Mouse (Mus musculus) brain, embryonic 18.5 days (tissue): Measurements from ENCODE around the gene Ctf1.

ENCODE experiments used
- DNase-seq: peaks from one replicate; pipeline ENCODE4 v3.0.0-alpha.2; 2012; ENCODE audit warnings: low read depth, low spot score

Gene Ctf1

DNA sequence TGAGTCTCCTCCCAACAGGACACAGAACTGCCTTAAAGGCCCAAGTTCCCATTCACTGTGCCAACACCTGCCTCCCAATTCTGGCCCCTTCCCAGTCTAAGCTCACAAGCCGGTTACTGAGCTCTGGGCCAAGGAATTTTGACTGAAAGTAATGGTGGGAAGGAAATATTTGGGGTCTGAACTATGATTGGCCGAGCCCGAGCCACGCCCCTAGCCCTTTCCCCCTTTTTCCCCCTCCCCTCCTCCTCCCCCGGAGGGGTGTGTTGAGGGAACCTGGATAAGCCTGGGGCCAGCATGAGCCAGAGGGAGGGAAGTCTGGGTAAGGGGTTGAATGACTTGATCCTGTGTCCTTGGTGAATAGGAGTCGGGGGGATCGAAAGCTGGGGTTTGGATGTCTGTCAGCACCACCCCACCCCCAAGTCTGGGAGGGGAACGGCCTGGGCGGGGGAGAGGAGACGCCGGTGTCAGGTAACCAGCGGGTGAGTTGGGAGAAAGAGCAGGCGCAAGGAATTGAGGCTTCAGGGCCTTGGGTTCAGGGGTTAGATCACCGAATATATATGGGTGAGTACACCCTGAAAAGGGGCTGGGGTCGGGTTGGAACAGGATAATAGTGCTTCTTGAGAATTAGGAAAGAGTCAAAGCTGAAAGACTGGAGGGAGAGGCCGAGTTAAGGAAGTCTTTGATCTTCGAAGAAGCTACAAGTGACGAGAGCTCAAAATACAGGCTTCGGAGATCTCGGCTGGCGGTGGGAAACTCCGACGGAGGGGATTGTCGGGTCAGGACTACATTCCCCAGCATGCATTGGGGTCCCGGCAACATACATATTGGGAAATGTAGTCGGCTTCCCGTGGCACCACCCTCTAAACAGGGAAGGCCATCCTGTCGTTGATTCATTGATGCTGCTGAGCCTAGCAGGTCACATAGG lies at the start of gene Ctf1:
Gene Ctf1 (plus strand): TSS at position 276 of the 925 bp plus-strand sequence.
- peak; percentile 67 for DNase-seq

DNA sequence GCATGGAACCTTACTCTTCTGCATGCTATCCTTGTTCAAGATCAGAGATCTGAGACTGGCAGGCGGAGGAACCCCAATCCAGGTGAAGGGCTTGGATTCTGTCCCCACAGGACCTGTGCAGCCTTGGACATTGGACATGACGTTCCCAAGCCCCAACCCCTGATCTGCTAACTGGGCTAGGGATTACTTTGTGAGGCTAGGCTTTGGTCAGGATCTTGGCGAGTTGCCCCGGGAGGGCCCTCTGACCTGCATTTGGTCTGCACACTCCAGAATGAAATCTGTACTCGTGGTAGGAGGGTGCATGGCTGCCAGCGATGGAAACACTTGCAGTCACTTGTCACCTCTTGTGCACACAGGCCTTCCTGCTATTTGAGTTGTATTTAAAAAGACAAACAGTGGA lies 49.6 kb upstream of the Ctf1 start:
- no peak for DNase-seq

DNA sequence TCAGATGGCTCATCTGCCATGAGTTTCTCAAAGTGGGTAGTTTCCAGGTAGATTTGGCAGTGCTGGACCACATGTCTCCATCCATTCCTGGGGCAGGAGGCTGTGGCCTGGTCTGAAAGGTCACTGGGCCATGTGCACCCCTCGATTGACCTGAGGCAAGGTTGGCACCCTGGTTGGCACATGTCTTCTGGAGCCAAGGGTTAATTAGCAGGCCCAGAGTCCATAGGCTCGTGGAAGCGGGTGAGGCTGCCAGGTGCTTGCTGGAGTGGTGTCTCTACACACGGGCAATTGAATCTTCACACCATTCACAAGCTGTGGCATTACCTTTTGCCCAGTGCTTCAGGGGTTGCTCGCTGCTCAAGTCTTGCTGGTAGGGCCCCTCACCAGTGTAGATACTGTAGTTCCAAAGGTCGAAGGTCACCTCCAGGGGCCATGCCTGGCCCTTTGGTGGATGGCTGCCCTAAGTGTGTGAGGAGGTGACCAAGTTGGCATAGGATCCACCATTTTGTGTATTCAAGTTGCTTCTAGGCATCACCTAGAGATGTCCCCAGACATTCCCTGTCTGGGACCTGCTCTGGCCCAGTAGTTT lies 46.4 kb upstream of the Ctf1 start:
- no peak for DNase-seq

DNA sequence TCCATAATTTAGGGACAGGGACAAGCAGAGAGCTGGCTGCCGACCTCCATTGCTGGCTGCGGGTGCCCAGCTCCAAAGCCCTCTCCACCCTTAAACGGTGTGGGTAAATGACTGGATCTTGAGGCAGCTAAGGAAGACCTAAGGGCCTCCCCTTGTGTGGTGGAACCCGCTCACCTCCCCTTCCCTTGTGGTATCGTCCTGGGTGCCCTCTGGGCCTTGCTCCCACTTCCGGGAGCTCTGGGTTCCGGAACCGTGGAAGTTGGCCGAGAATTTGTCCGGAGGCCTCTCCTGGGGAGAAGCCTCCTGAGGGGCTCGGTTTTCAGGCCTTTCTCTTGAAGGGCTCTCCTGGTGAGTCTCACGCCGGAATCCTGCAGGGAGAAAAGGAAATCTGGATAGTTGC lies 45.9 kb upstream of the Ctf1 start:
- DNase-seq = no peak

DNA sequence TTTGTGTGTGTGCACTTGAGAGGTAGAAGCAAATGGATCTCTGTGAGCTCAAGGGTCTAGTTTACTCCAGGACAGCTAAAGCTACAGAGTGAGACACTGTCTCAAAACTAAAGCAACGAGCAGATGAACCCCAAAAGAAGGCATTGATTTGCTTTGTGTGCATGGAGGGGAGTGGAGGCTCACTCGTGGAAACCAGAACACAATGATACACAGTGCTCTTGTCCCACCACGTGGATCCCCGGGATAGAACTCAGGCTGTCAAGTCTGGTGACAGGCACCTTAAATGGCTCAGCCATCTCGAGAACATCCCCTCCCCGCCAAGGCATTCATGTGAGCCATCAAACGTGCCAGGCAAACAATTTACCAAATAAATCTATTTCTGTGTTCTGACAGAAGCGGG lies 45.4 kb upstream of the Ctf1 start:
- DNase-seq = no peak

DNA sequence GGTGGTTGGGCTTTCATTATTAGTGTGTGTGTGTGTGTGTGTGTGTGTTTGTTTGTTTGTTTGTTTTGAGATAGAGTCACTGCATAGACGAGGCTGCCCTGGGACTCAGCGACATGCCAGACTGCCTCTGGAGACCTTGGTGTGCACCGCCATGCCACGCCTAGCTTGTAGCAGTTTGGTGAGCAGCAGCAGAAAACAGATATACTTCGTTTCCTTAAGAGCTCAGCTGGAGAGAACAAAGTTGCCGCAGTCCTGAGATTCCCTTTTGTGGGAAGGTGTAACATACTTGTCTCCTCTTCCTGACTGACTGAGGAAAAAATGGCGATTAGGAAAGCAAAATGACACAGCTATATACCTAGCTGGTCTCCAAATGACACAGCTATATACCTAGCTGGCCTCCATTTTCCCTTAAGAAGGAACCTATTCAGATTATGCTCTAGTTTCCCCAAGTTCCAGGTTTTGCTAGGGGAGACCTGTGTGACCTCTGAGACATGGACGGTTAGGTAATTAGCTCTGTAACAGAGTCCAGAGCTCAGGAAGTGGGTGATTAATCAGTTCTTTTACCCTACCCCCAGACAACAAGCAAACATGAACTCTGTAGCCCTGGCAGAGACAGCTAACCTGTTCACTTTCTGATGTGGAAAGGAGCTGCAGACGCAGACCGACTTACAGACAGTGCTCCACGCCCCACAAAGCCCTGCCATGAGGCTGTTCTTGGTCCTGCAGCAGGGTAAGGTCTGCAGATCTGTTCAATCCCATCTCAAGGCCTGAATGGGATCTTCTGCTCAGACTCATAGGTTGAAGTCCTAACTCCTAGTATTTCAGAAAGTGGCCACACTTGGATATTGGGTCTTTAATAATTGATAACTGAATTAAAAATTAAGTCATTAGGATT lies 40.4 kb upstream of the Ctf1 start:
- no peak for DNase-seq

DNA sequence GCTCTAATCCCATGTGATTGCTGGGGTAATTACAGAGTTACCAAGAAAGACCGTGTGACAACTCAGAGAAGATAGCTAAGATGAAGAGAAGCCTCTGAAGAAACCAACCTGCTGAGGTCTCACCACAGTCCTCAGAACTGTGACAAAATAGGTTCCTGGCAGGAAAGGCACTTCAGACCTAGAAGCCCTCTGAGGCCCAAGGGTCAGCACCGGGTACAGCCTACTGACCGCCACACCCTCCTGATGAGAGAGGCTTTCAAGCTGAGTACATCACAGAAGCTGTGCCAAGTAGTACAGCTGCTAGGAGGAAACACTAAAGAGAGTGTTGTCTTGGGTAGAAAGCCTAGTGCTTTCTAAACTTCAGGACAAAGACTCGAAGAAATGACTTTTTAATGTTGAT lies 39.8 kb upstream of the Ctf1 start:
- DNase-seq = no peak

DNA sequence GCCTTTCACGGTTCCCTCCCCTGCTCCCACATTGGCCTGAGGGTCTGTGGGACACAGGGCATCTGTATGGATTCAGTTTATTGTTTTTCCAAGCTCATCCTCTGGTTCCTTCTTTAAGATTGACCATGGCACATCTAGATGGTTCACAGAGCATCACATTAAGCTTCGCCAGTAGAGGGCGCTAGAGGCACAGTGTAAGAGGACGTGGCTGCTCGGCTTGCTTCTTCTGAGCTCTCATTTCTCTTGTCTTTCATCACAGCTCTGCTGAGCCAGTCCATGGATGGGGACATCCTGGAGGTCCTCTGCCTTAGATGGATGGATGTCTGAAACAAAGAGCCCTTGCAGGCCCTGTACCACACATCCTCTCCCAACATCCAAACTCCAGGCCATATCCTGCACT lies 37.6 kb upstream of the Ctf1 start:
- DNase-seq = peak; percentile 47

DNA sequence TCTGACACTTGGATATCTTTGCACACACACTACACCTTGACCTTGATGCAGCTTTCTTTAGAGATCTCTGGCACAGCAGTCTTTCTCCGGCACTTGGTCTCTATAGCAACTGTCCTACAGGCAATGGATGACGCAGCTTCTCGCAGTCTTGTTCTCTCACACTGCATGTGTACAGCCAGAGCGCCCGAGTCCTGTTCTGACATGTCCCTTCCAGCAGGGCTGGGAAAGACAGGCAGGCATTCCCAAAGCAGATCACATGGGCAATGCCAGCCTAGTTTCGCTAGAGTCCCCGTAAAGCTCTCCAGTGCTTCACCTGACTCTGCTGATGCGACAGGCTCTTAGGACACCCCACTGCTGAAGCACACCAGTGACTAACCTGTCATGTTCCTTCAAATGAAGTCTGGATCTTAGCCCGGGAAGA lies 37.1 kb upstream of the Ctf1 start:
- DNase-seq = no peak

DNA sequence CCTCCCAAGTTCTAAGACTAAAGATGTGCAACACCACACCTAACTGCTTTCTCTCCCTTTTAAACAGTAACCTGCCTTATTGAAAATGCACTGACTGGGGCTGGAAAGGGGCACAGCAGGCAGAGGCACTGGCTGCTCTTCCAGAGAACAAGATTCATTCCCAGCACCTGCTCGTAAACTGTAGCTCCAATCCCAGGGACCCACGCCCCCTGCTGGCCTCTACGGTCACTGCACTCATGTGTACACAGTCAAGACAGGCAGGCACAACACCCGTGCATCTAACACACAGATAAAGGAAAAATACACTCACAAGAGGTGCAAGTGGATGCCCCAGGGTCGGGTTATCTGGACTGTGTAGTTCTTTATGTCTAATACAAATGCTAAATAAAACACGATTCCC lies 35.5 kb upstream of the Ctf1 start:
- no peak for DNase-seq

DNA sequence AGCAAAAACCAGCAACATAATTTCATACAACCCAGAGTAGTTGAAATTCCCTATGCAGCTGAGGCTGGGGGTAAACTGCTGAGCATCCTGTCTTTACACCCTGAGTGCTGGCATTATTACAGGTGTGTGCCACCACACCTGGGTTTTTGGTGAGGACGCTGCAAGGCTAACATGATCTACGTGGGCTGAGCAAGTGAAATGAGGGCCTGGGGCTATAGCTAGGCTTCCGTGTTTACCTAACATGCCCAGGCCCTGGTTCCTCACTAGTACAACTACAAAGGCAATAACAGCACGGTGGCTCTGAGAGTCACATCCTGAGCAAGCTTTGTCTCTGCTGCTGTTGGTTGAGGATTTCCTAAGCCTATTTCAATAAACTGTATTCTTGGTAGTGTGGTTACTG lies 34.9 kb upstream of the Ctf1 start:
- DNase-seq = no peak

DNA sequence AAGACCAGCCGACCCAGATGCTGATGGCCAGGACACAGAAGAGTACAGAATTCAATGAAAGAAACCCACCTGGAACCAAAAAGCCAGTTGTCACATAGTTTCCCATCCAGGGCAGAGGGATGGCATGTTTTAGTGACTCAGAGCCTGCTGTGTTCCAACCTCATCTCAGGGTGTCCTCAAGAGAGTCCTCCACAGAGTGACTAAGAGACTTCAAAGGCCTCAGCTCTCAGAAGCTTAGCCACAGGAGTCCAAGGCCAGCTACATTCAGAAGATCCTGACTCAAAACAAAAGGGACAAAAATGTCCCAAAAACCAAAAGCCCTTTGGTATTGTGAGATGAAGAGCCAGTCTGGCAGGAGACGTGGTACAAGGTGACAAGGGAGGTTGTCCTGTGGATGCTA lies 33.7 kb upstream of the Ctf1 start:
- DNase-seq = no peak

DNA sequence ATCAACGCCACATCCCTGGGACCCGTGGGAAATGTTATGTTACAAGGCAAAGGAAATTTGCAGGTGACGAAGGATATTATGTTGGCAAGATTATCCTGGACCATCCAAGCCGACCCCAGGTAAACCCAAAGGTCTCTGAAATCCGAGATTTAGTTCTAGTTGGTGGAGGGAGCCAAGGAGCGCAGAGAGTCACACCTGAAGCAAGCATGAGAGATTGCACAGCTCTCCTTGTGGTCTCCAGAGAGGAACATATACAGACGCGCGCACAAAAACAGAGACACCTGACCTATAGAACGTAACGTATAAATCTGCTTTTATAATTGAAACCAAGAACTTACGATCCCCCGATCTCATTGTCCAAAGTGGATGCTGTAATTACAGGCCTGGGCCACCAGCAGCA lies 32.0 kb upstream of the Ctf1 start:
- DNase-seq = no peak

DNA sequence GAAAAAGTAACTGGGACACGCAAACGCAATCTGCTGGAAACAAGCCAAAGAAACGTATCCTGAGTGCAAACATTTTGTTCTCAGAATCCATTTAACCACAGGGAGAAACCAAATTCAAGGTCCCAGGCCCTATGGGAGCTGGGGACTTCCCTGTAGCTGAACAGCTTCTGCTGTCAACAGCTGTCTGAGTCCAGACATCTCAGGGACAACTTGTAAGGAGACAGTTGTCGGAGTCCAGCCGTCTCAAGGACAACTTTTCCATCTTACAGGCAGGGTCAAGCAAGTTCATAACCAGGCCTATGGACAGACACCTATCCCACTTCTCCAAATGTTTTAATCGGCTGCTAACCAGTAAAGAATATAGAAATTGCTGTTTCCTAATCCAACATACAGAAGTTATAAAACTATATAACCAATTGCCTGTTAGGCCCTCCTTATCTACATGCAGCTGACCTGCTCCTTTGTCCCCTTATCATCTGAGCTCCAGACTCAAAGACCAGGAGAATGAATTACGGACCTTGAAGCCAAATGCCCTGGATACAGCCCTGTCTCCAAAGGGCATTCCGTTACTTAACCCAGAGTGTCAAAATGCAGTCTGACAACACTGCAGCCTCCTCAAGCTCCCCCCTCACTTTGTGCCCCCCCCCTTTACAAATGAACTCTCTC lies 30.5 kb upstream of the Ctf1 start:
- no peak for DNase-seq

DNA sequence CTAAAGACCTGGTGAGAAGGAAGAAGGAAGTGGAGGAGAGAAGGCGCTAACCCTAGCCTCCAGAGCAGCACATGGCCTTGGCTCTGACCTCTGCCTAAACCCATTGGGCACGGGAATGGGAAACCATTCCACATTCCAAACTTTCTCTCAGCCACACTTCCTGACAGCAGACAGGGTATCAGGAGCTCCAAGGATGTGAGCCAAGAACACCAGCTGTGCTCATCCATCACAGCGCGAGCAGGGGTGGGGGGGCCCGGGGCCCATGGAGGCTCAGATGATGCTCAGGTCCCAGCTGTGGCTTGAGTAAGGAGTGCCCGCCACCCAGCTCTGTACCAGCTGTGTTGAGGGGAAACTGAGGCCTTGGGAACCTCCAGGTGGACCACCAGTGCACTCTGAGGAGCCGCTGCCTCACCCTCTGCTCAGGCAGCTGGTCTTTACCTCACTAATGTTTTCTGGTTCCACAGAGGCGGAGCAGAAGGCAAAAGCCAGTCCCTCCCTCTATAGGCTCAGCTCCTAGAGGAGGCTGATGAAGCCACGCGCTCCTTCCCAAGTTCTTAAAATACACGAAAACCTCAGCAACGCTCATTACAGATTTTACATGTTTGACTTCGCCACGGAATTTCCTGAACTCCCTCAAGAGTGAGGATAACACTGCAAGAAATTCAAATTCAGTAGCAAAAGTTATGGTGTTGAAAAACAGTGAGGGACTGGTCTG lies 27.1 kb upstream of the Ctf1 start:
- no peak for DNase-seq

DNA sequence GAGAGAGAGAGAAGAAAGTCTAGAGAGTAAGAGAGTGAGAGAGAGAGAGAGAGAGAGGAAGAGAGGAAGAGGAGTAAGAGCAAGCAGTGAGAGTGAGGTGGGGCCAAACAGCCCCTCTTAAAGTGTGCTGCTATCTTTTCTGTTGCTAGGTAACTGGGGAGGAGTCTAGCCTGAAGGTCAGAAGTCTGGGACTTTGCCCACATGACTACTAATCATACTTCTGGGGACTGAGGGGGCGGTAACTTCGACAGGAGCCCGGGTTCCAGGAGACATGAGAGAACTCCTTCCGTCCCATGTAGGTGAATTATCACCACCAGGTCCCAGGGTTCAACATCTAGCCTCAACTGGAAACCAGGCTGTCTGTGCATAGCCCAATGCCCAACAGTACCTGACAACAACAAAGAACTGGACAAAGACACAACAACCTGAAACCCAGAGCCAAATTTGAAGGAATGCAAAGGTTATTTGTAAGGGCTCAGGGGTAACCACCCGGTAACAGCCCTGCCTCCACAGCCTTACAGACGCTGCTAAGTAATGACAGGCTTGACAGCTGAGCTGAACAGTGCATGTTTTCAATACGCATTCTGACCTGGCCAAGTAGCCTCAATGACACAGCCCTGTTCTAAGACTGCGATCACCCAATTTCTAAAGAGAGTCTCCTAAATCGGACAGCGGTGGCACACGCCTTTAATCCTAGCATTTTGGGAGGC lies 25.6 kb upstream of the Ctf1 start:
- no peak for DNase-seq

DNA sequence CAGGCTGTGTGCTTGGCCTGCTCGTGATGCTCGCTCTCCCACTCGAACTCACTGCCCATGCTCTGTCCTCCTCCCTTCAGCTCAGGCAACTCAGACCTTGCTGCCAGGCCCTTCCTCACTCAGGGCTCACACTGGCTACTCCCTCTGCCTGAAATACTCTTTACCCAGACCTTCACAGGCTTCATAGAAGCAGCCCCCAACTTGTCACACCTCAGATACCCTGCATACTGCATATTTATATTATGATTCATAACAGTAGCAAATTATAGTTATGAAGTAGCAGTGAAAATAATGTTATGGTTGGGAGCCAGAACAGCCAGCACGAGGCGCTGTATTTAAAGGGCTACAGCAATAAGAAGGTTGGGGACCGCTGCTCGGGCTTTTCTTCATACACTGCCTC lies 23.6 kb upstream of the Ctf1 start:
- no peak for DNase-seq

DNA sequence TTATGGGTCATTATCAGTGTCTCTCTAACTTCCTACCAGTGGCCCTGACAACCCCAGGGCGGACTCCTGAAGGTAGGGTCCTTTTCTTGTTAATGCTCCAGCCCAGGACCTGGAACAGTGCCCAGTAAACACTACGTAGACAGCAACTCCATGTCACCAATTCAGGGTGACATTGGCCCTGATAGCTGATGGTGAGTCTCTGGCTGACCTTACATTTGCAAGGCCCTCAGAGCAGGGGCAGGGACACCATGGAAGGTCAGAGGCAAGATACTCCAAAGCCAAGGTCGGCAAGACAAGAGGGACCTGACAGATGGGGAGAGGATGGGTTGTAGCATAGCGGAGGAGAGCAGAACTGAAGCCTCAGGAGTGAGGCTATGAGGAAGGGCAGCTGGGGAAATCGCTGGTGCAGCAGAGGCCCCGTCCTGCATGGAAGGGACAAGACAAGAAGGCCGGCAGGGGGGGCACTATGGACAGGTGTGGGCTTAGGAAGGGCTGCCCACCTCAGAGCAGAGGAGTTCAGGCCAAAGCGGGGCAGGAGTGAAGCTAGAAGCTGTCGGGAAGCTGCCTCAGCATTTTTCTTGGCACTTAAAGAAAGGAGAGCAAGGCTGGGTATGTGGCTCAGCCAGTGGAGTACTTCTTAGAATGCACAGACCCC lies 22.8 kb upstream of the Ctf1 start:
- DNase-seq = no peak

DNA sequence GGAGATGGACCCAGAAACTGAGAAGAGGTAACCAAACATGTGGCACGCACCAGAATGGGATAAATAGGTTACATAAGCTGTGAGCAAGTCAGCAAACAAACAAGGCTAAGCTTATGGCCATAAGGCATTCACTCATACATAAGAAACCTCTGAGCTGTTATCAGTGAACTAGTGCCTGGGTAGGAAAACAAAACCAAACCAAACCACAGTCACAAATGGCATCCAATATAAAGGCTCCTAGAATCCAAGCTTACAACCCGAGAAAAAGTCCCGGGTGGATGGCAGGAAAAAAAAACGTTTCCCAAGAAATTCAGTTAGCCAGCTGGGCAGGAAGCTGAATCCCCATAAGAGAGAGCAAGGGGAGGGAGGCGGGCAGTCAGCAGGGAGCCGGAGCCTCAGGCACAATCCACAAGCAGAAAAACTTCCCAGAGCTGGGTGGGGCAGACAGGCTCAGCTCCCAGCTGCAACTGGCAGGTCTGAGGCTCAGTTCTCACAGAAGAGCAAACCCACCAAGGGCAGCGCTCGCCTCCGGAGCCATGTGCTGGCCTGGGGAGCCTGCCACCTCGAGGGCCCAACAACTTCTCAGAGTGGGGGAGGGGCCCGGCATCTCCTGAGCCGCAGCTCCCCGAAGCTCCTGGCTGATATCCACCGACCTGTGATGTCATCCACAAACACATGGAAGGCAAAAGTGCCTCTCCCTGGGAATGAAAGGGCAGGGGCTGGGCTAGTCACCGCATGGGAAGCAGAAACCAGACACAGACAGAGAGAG lies 21.1 kb upstream of the Ctf1 start:
- DNase-seq = no peak
